Mouse (Mus musculus): ENCODE data around the gene Slc30a7.

Gene Slc30a7

GRCm38 (mm10) chr3:116006978-116007940 lies at the start of gene Slc30a7, which contains the start of gene Extl2:
Gene Slc30a7 (minus strand): TSS chr3:116007406.
Gene Extl2 (plus strand): TSS chr3:116007462.
- DNase-seq = peak; percentile 84

GRCm38 (mm10) chr3:116047034-116047433 lies 39.8 kb upstream of the Slc30a7 start:
- no peak for DNase-seq

- DNase-seq = no peak
Measured at GRCm38 (mm10) chr3:116046000-116046399, 38.8 kb upstream of the Slc30a7 start.

- DNase-seq = no peak
Measured at GRCm38 (mm10) chr3:116040776-116041175, 33.6 kb upstream of the Slc30a7 start.

GRCm38 (mm10) chr3:116033871-116034222 lies 26.6 kb upstream of the Slc30a7 start:
- DNase-seq = no peak

DNA sequence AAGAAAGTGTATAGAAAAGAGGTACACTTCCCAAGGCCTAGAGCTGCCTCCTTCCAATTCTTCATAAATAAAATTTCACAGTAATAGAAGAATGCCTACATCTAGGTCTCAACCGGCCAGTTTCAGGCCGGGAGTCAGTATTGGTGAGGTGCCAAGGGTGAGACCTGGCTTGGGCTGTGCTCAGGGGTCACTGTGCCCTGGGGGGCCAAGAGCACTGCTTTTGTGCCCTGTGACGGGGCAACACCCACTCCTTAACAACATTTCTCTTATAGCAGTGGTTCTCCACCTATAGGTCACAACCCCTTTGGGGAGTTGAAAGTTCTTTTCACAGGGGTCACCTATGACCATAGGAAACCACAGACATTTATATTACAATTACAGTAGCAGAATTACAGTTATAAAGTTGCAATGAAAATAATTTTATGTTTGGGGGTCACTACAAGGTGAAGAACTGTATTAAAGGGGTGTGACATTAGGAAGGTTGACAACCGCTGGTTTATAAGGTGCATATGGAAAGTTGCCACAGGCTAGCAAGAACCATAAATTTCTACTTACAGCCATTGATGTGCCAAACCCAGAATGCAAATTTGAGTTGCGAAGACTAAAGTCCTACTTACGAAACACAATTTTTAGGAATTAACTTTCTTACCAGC lies 26.1 kb upstream of the Slc30a7 start:
- DNase-seq = no peak

DNA sequence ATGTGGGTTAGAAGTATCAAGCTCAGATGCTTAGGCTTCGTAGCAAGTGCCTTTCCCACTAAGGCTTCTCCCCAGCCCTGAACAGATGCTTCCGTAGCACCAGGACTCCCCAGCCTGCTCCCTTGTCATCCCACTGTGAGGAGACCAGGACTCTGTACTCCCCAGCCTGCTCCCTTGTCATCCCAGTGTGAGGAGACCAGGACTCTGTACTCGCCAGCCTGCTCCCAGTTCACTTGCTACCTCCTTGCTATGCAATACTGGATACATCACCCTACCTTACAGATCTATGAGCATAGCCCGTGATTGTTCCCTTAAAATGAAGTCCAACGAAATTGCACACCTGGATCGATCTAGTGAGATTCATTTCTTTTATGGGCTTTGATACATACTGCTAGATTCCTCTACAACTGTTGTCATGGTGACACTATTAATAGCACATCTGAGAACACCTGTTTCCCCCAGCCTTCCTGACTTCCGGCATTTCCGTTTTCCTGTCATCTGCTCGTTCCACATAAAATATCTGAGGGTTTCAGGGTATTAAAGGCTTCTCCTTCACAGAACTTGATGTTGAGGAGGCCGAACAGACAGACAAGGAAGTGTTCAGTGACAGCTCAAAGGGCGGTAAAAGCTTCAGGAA lies 23.1 kb upstream of the Slc30a7 start:
- DNase-seq = no peak

DNA sequence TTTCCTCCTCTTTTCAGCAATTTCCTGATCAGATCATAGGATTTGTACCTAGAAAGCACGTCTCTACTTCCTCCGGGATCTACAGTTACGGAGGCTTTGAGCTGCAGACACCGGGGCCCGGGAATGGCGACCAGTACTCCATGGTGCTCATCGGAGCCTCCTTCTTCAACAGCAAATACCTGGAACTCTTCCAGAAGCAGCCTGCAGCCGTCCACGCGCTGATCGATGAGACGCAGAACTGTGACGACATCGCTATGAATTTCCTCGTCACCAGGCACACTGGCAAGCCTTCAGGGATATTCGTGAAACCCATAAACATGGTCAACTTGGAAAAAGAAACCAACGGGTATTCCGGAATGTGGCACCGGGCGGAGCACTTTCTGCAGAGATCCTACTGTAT lies 19.8 kb upstream of the Slc30a7 start:
- no peak for DNase-seq

- no peak for DNase-seq
Measured at GRCm38 (mm10) chr3:116025701-116026100, 18.5 kb upstream of the Slc30a7 start.

GRCm38 (mm10) chr3:116024669-116025068 lies 17.5 kb upstream of the Slc30a7 start:
- DNase-seq = no peak

GRCm38 (mm10) chr3:116024236-116024635 lies 17.0 kb upstream of the Slc30a7 start:
- no peak for DNase-seq

DNA sequence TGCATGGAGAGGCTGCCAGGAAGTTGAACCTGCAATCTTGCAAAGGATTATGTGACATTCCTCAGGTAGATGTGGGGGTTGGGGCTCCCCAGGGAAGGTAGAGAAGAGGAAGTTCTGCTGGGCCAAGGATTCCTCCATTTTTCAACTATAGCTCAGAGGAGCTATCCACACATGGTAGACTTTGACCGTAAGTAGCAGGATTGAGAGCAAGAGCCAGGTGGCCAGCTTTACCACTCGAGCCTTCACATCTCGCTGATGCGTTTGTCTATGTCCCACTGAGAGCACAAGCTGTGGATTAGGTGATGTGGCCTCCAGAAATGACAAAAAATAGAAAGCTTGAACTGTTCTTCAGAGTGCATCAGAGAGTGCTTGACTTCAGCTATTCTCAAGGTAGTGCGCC lies 11.9 kb upstream of the Slc30a7 start:
- no peak for DNase-seq

- DNase-seq = no peak
Measured at GRCm38 (mm10) chr3:116018606-116019005, 11.4 kb upstream of the Slc30a7 start.

DNA sequence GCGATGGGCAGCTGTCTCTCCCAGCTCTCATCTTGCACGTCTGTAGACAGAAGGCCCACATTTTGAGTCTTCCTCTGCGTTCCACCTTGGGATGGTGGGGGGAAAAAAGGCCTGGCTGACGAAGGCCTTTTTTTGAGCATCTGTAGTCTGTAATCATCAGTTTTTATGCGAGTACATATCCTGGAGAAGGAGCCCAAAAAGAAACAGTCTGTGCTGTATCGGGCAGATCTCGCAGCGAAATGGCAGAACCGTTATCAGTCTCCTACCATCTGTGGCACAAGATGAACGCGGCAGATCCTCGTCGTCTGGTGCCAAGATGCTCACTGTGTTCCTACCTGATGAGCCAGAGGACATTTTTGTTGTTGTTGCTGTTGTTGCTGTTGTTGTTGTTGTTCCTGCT lies 8.9 kb upstream of the Slc30a7 start:
- DNase-seq = peak; percentile 16

DNA sequence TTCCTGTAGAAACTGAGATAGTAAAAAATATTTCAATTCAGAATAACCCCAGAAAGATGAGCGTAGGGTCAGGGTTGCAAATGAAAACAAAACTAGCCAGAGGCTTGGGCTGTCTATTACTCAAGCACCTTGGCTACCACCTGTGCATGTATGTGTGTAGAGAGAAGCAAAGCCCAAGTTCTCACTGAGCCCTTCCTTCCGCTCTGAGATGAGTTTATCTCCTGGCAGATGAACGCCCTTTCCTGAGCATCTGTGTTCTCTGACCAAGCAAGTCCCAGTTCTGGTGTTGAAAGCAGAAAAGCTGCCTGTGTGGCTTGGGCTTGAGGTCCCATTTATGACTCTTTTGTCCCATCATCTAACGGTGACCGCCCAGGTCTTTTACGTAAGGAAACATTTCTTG lies 7.7 kb upstream of the Slc30a7 start:
- DNase-seq = no peak

- DNase-seq = no peak
Measured at GRCm38 (mm10) chr3:116009622-116010344, 2.6 kb upstream of the Slc30a7 start.

GRCm38 (mm10) chr3:116007941-116008440 lies 785 bp upstream of the Slc30a7 start:
- DNase-seq = peak; percentile 82

- peak; percentile 23 for DNase-seq
Measured at GRCm38 (mm10) chr3:116006284-116006977, 775 bp downstream of the Slc30a7 start.

- no peak for DNase-seq
Measured at GRCm38 (mm10) chr3:115996929-115997328, 10.3 kb downstream of the Slc30a7 start.

- DNase-seq = no peak
Measured at GRCm38 (mm10) chr3:115993025-115993424, 14.2 kb downstream of the Slc30a7 start.

DNA sequence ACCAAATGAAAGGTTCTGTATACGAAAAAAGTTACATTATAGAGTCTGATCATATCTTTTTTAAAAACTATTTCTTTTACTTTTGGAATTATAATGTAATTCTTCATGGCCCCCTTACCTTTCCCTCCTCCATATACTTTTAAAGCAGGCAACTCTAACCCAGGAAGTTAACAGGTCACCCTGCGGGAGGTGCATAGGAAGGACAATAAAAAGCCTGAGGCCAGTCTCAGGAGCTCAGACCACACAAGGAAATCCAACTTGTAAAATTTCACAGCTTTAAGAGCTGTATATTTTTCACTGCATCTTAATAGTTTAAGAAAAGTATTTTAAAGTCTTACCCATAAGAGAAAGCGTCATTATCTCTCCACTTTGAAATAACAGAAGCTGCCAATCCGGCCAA lies 14.6 kb downstream of the Slc30a7 start:
- DNase-seq = no peak

DNA sequence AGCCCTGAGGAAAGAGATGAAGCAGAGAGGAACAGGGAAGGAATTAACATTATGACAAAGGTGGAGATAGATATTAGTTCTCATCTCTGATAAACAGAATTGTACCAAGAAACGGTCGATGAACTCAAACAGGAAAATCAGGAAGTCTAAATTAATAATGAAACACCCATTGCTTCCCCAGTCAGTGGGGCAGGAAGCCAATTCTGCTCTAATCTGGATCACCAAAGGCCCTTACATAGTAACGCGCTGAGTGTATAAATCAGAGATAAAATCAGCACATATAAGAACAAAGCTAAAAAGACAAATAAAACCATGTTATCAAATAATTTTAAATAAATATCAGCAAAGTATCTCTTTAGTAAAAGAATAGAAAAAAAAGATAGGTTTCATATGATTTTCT lies 15.1 kb downstream of the Slc30a7 start:
- DNase-seq = no peak

All from right cerebral cortex, postnatal 25 days (tissue).